Mouse (Mus musculus) heart, postnatal 14 days (tissue): Measurements from ENCODE around the gene Lysmd1. TPM values are rescaled to one million over a fixed set of nuclear protein-coding genes. Genes with fewer than 3 reads are reported as not detected.

Experiments
- DNase-seq, 2 experiments: peaks; one replicate each; pipeline ENCODE4 v3.0.0; 2021 to 2022
- intact Hi-C: fragments of 180-260 bp; cut with DNase I; formaldehyde crosslinking; loops from one replicate; pipeline ENCODE4 v1.15.1; 2025
- microRNA-seq, 2 experiments: library from miRNA; unstranded; fragments of <30 nt; microRNA quantifications; one replicate each; pipeline ENCODE4 v1.2.0; 2021 to 2022
- total RNA-seq, 2 experiments: library from RNA; stranded (reverse); gene quantifications; 2 replicates each; pipeline ENCODE4 v1.2.3; 2021

The Lysmd1 gene
- total RNA-seq, 2 experiments from 2014 or later: 6.4 to 7.4 TPM

- no peak for DNase-seq
- intact Hi-C loops: no loop called here
Measured at GRCm38 (mm10) chr3:95169996-95170395, 36.1 kb downstream of the Lysmd1 start.

GRCm38 (mm10) chr3:95171105-95171504 is 37.2 kb downstream of the Lysmd1 start:
- intact Hi-C loops: no loop called here

GRCm38 (mm10) chr3:95172526-95173255 is 38.8 kb downstream of the Lysmd1 start:
- DNase-seq: peak in 1 of 2 experiments; percentile 9
- intact Hi-C loops: no loop called here

More at GRCm38 (mm10) chr3:95171105-95171504, 37.2 kb downstream of the Lysmd1 start:
- DNase-seq: no peak

- peak; percentile 35 to 45 for DNase-seq
- intact Hi-C loops: no loop called here
Measured at GRCm38 (mm10) chr3:95173256-95173949, 39.5 kb downstream of the Lysmd1 start.

- peak; percentile 88 to 94 for DNase-seq
- intact Hi-C loops: loop anchor here (1.0 kb wide), 1 partner anchor 31 kb away; no protein-coding TSS in a partner anchor
Measured at GRCm38 (mm10) chr3:95174011-95174592, 40.2 kb downstream of the Lysmd1 start.

GRCm38 (mm10) chr3:95176500-95176899 is 42.6 kb downstream of the Lysmd1 start:
- DNase-seq: no peak

GRCm38 (mm10) chr3:95177583-95177982 is 43.7 kb downstream of the Lysmd1 start:
- DNase-seq: no peak
- intact Hi-C loops: no loop called here

More at GRCm38 (mm10) chr3:95176500-95176899, 42.6 kb downstream of the Lysmd1 start:
- intact Hi-C loops: no loop called here

DNA sequence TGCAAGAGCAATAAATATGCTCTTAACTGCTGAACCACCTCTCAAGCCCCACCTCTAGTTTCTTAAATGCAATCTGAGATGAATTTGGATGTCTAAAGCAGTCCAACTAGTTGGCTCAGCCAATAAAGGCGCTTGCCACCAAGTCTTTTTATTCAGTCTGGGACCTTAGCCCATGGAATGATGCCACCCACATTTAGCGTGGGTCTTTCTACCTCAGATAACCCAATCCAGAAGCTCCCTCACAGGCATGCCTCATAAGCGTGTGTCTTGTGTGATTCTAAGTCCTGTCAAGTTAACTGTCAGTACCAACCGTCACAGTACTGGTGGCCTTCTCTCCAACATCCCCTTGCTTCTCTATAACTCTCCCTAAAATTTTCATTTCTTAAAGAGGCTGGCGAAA is 45.1 kb downstream of the Lysmd1 start:
- no peak for DNase-seq
- intact Hi-C loops: no loop called here

DNA sequence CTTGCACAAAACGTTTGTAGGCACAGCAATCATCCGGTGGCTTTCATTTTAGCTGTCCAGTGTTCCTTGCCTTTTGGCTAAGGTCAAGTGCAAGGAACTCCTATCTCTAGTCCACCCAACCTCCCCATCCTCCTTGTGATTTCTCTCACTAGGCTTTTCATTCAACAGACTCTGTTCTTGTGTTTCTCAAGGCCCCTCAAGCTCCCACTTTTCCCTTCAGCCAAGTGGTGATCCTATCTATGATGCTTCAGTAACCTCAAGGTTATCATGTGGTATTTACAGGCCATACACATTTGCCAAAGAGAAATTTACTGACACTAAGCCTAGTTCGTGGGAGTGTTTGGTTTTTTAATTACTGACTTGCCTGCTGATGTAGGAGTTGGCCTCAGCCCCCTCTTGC is 46.0 kb downstream of the Lysmd1 start:
- intact Hi-C loops: no loop called here
- no peak for DNase-seq

DNA sequence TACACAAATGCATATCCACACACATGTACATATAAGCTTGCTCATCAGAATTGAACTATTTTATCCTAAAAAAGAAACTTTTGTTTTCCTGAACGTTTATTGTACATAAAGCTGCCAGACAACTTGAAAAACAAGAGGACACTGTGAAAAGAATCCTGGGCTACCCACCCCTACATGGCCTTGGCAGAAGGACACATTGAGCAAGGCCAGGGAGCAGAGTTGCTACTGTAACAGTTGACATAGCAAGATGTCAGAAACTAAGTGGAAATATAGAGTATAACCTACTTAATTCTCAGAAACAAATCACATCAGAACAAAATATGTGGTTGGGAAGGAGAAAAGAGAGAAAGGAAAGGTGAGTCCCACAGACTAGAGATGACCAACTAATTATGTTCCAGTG is 48.0 kb downstream of the Lysmd1 start:
- no peak for DNase-seq
- intact Hi-C loops: no loop called here

DNA sequence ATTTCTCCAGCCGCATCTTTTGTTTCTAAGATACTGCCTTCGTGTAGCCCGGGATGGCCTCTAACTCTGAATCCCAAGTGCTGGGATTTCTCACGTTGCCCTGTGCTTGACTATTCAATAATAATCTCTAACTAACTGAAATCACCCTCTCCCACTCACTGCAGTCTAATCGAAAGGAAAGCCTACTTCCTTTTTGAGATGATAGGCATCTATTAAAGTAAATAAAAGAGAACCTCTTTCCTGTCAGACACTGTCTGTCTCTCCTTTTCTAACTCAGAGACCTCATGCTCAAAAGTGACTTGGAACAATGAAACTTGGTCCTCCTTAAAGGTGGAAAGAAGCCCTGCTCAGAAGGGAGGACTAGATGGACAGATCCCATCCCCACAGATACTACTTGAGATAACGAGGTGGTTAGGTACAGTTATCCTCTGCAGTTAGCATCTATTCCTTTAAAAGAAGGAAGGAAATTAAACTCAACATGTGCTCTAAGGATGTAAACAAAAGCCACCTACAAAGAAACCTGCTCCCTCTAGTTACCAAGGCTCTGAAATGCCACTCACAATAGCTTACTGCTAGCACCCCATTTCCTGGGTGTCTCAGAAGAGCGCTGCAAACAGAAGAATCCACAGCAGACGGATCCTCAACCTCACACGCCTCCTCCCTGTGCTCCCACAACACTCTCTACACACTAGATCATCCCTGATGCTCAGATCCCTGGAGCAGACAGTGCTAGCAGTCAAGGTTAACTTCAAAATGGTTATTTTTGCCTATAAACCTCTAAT is 51.1 kb downstream of the Lysmd1 start:
- no peak for DNase-seq
- intact Hi-C loops: no loop called here

- no peak for DNase-seq
Measured at GRCm38 (mm10) chr3:95186100-95186499, 52.2 kb downstream of the Lysmd1 start.

DNA sequence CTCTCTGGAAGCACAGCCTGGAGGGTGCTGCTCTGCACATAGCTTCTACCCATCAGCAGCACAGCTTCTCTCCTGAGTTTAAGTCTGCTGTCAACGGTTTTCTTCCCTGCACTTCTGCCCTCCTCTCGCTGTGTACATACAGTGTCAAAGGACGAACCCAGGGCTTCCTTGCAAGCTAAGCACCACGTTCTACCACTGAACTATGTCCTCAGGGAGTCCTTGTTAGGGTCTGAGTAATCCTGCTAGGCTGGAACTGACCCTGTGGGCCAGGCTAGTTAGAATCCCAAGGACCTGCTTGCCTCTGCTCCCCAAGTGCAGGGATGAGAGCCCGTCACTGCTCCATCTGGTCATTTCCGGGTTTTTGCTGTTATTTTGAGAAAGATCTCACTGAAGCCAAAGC is 53.0 kb downstream of the Lysmd1 start:
- no peak for DNase-seq
- intact Hi-C loops: no loop called here

More at GRCm38 (mm10) chr3:95186100-95186499, 52.2 kb downstream of the Lysmd1 start:
- intact Hi-C loops: no loop called here

Small RNA genes lying within 50 kb of the gene (microRNA-seq; reads per million reads assigned to microRNA genes)
- 0 reads per million in 2 experiments for gene Mir8099-1

Other genes with a start within 250 kb of the Lysmd1 start
- 100 to 1,000 TPM; 217 to 251 TPM for gene Psmb4, start 247.1 kb upstream of the Lysmd1 start, total RNA-seq
- 10 to 100 TPM; 63.8 to 84.9 TPM for gene Selenbp1, start 201.0 kb upstream of the Lysmd1 start, total RNA-seq
- gene Rfx5, start 180.0 kb upstream of the Lysmd1 start, total RNA-seq: 1 to 10 TPM; 8.2 to 8.4 TPM
- gene Pi4kb, start 159.4 kb upstream of the Lysmd1 start, total RNA-seq: 10 to 100 TPM; 33.5 to 35.3 TPM
- gene Zfp687, start 118.6 kb upstream of the Lysmd1 start, total RNA-seq: 10 to 100 TPM; 15.4 to 16.8 TPM
- 100 to 1,000 TPM; 118 to 132 TPM for gene Psmd4, start 91.5 kb upstream of the Lysmd1 start, total RNA-seq
- 10 to 100 TPM; 18.3 to 19.2 TPM for gene Pip5k1a, start 27.2 kb upstream of the Lysmd1 start, total RNA-seq
- gene Vps72, start 23.1 kb upstream of the Lysmd1 start, total RNA-seq: 10 to 100 TPM; 32.4 to 32.5 TPM
- 10 to 100 TPM; 10.6 to 11.1 TPM for gene Tmod4, start 9.6 kb upstream of the Lysmd1 start, total RNA-seq
- gene Scnm1, start 77 bp upstream of the Lysmd1 start, total RNA-seq: 10 to 100 TPM; 29.5 to 33.5 TPM
- gene Tnfaip8l2, start 8.3 kb downstream of the Lysmd1 start, total RNA-seq: 1 to 10 TPM; 3.0 to 3.1 TPM
- gene Sema6c, start 26.4 kb downstream of the Lysmd1 start, total RNA-seq: 10 to 100 TPM in 1 of 2 experiments, 1 to 10 TPM in 1; 5.8 to 11.8 TPM
- gene Gabpb2, start 83.8 kb downstream of the Lysmd1 start, total RNA-seq: 10 to 100 TPM; 14.9 to 15.0 TPM
- gene Cdc42se1, start 94.6 kb downstream of the Lysmd1 start, total RNA-seq: 10 to 100 TPM; 31.9 to 33.6 TPM
- gene Mllt11, start 98.1 kb downstream of the Lysmd1 start, total RNA-seq: 1 to 10 TPM; 6.7 to 7.8 TPM
- gene Gm128, start 107.5 kb downstream of the Lysmd1 start, total RNA-seq: not detected
- gene Bnipl, start 117.1 kb downstream of the Lysmd1 start, total RNA-seq: under 1 TPM in 1 of 2 experiments, not detected in 1; 0.32 TPM
- gene Mindy1, start 147.3 kb downstream of the Lysmd1 start, total RNA-seq: 10 to 100 TPM; 22.3 to 25.8 TPM
- gene Prune1, start 148.0 kb downstream of the Lysmd1 start, total RNA-seq: 10 to 100 TPM; 19.8 to 20.4 TPM
- under 1 TPM; 0.38 to 0.76 TPM for gene Anxa9, start 173.1 kb downstream of the Lysmd1 start, total RNA-seq
- 10 to 100 TPM; 47.4 to 47.6 TPM for gene Cers2, start 180.7 kb downstream of the Lysmd1 start, total RNA-seq
- gene Setdb1, start 223.1 kb downstream of the Lysmd1 start, total RNA-seq: 10 to 100 TPM; 14.1 to 14.4 TPM